Mouse (Mus musculus): Measurements from ENCODE around the gene Tgfbi.
A peak's percentile ranks its signal among the peaks of the same experiment; 100 is the strongest.

GRCm38 (mm10) chr13:56658931-56659330 is 49.6 kb downstream of the Tgfbi start:
- TF ChIP-seq EP300 (IDR thresholded peaks at IDR 0.05) (0 out of 2 replicates have a peak, but pooled peaks have one; percentile 13), CTCF (IDR thresholded peaks at IDR 0.05) (no peak)
